Mouse (Mus musculus): ENCODE measurements around the gene Trp63. TPM values are rescaled to one million over a fixed set of nuclear protein-coding genes. Genes with fewer than 3 reads are reported as not detected.

Gene Trp63
- total and polyA plus RNA-seq, 3 experiments: not detected

DNA sequence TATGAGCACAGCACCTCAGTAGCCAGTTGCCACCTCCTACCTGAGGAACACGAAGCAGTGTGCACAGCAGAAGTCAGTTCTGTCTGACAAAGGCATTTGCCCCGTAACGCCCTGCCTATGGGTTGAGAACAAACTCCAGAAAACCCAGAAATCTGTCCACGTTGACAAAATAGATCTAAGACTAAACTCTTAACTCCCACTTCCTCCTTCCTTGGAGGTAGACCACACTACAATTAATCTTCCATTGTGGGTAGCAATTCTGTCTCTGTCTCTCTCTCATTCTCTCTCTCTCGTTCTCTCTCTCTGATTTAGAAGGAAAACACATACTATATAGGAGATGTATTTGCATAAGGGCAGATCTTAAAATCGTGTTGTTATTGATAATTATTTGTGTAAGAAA lies 159.4 kb downstream of the Trp63 start:
- no peak overlapping the region for H3K9ac ChIP-seq (ENCODE audit: control insufficient read depth, low read depth, low read length, poor library complexity, severe bottlenecking)
- DNase-seq (ENCODE audit: low read depth, low spot score): no peak
- H3K79me2 ChIP-seq (ENCODE audit: control insufficient read depth, insufficient read depth, low read length, poor library complexity): no peaks in the 10 kb centered on the region
- no peaks in the 10 kb centered on the region for H3K9me3 ChIP-seq (replicated peaks; ENCODE audit: insufficient read depth, low read length)
- H3K36me3 ChIP-seq (ENCODE audit: control insufficient read depth in 1 of 2, insufficient read depth in 2 of 2, low read length in 2 of 2): no peaks in the 10 kb centered on the region
- H3K4me3 ChIP-seq (ENCODE audit: control insufficient read depth in 1 of 2, insufficient read depth in 1 of 2, low read depth in 2 of 2, low read length in 2 of 2): no peak overlapping the region
- no peaks in the 10 kb centered on the region for H3K4me1 ChIP-seq (ENCODE audit: control insufficient read depth in 1 of 2, insufficient read depth in 2 of 2, low read length in 2 of 2)
- no peak for TF ChIP-seq POLR2AphosphoS5 (IDR thresholded peaks at IDR 0.05; ENCODE audit: borderline replicate concordance, low read depth, low read length)
- no peak for TF ChIP-seq SIN3A (IDR thresholded peaks at IDR 0.05; ENCODE audit: low read length)
- no peak for TF ChIP-seq POLR2AphosphoS2 (IDR thresholded peaks at IDR 0.05; ENCODE audit: low read length)
- TF ChIP-seq EP300 (IDR thresholded peaks at IDR 0.05; ENCODE audit: low read depth in 1 of 2, low read length in 2 of 2): no peak
- no peak for TF ChIP-seq TBP (IDR thresholded peaks at IDR 0.05; ENCODE audit: low read depth, low read length)
- TF ChIP-seq UBTF (IDR thresholded peaks at IDR 0.05; ENCODE audit: borderline replicate concordance, insufficient read depth, low read depth, low read length): no peak
- TF ChIP-seq MYC (IDR thresholded peaks at IDR 0.05; ENCODE audit: low read depth, low read length): no peak
- no peak for TF ChIP-seq GABPA (IDR thresholded peaks at IDR 0.05; ENCODE audit: low read depth, low read length)
- TF ChIP-seq MAFK (IDR thresholded peaks at IDR 0.05; ENCODE audit: borderline replicate concordance, low read depth, low read length): no peak
- no peak for TF ChIP-seq NRF1 (IDR thresholded peaks at IDR 0.05; ENCODE audit: insufficient read depth, low read depth, low read length, poor library complexity, severe bottlenecking)
- TF ChIP-seq MAZ (IDR thresholded peaks at IDR 0.05; ENCODE audit: low read depth, low read length): no peak
- TF ChIP-seq GATA1 (IDR thresholded peaks at IDR 0.05; ENCODE audit: low read depth, low read length): no peak
- H3K27ac ChIP-seq (ENCODE audit: control insufficient read depth, low read depth, low read length): no peak overlapping the region
- no peaks in the 10 kb centered on the region for H3K27me3 ChIP-seq (ENCODE audit: control insufficient read depth in 1 of 2, insufficient read depth in 2 of 2, low read length in 2 of 2)

DNA sequence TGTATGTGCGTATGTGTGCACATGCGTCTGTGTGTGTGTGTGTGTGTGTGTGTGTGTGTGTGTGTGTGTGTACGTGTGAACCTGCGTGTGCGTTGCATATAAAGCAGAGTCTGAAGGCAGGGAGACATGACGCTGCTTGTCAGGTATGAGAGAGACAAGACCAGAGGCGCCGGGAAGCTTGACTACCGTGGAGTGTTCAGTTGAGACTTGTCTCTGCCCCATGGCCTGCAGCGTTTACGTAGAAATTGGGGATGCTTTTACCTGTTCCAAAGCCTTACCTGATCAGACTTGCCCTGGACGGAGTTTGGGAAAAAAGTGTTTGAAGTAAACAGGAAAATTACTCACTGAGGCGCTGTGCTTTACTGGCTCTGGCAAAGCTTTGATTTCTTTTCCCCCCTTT lies 160.1 kb downstream of the Trp63 start:
- H3K9me3 ChIP-seq (replicated peaks; ENCODE audit: insufficient read depth, low read length): no peaks in the 10 kb centered on the region
- H3K79me2 ChIP-seq (ENCODE audit: control insufficient read depth, insufficient read depth, low read length, poor library complexity): no peaks in the 10 kb centered on the region
- no peaks in the 10 kb centered on the region for H3K36me3 ChIP-seq (ENCODE audit: control insufficient read depth in 1 of 2, insufficient read depth in 2 of 2, low read length in 2 of 2)
- H3K27ac ChIP-seq (ENCODE audit: control insufficient read depth, low read depth, low read length): no peak overlapping the region
- no peaks in the 10 kb centered on the region for H3K27me3 ChIP-seq (ENCODE audit: control insufficient read depth in 1 of 2, insufficient read depth in 2 of 2, low read length in 2 of 2)
- no peak for DNase-seq (ENCODE audit: low read depth, low spot score)
- H3K4me3 ChIP-seq (ENCODE audit: control insufficient read depth in 1 of 2, insufficient read depth in 1 of 2, low read depth in 2 of 2, low read length in 2 of 2): no peak overlapping the region
- H3K4me1 ChIP-seq (ENCODE audit: control insufficient read depth in 1 of 2, insufficient read depth in 2 of 2, low read length in 2 of 2): no peaks in the 10 kb centered on the region
- H3K9ac ChIP-seq (ENCODE audit: control insufficient read depth, low read depth, low read length, poor library complexity, severe bottlenecking): no peak overlapping the region
- TF ChIP-seq GATA1 (IDR thresholded peaks at IDR 0.05; ENCODE audit: low read depth, low read length) (no peak), RAD21 (IDR thresholded peaks at IDR 0.05; ENCODE audit: low read depth, low read length) (no peak)

GRCm38 (mm10) chr16:25846611-25847010 lies 163.0 kb downstream of the Trp63 start:
- Histone ChIP-seq H3K4me1 (ENCODE audit: control insufficient read depth in 1 of 2, insufficient read depth in 2 of 2, low read length in 2 of 2) (no peaks in the 10 kb centered on the region), H3K27me3 (ENCODE audit: control insufficient read depth in 1 of 2, insufficient read depth in 2 of 2, low read length in 2 of 2) (no peaks in the 10 kb centered on the region), H3K79me2 (ENCODE audit: control insufficient read depth, insufficient read depth, low read length, poor library complexity) (no peaks in the 10 kb centered on the region), H3K27ac (ENCODE audit: control insufficient read depth, low read depth, low read length) (no peak overlapping the region), H3K9ac (ENCODE audit: control insufficient read depth, low read depth, low read length, poor library complexity, severe bottlenecking) (no peak overlapping the region), H3K36me3 (ENCODE audit: control insufficient read depth in 1 of 2, insufficient read depth in 2 of 2, low read length in 2 of 2) (no peaks in the 10 kb centered on the region), H3K9me3 (replicated peaks; ENCODE audit: insufficient read depth, low read length) (no peaks in the 10 kb centered on the region), H3K4me3 (ENCODE audit: control insufficient read depth in 1 of 2, insufficient read depth in 1 of 2, low read depth in 2 of 2, low read length in 2 of 2) (no peak overlapping the region)
- no peak for DNase-seq (ENCODE audit: low read depth, low spot score)
- TF ChIP-seq POLR2AphosphoS5 (IDR thresholded peaks at IDR 0.05; ENCODE audit: borderline replicate concordance, low read depth, low read length): no peak
- no peak for TF ChIP-seq TBP (IDR thresholded peaks at IDR 0.05; ENCODE audit: low read depth, low read length)
- no peak for TF ChIP-seq CHD2 (IDR thresholded peaks at IDR 0.05; ENCODE audit: low read length)
- TF ChIP-seq GABPA (IDR thresholded peaks at IDR 0.05; ENCODE audit: low read depth, low read length): no peak
- no peak for TF ChIP-seq ETS1 (IDR thresholded peaks at IDR 0.05; ENCODE audit: low read depth, low read length)
- no peak for TF ChIP-seq POLR2A (IDR thresholded peaks at IDR 0.05; ENCODE audit: control insufficient read depth in 1 of 2, insufficient read depth in 1 of 2, low read depth in 1 of 2, low read length in 2 of 2, poor library complexity in 1 of 2)
- TF ChIP-seq CTCF (IDR thresholded peaks at IDR 0.05 in 2 of 3, conservative IDR thresholded peaks at IDR 0.05 in 1 of 3; ENCODE audit: control insufficient read depth in 1 of 3, insufficient read depth in 1 of 3, low read depth in 2 of 3, low read length in 3 of 3, poor library complexity in 1 of 3, severe bottlenecking in 1 of 3): no peak
- TF ChIP-seq MAFK (IDR thresholded peaks at IDR 0.05; ENCODE audit: borderline replicate concordance, low read depth, low read length): no peak
- TF ChIP-seq EP300 (IDR thresholded peaks at IDR 0.05; ENCODE audit: low read depth in 1 of 2, low read length in 2 of 2): no peak
- no peak for TF ChIP-seq MXI1 (IDR thresholded peaks at IDR 0.05; ENCODE audit: low read depth, low read length)
- no peak for TF ChIP-seq KAT2A (conservative IDR thresholded peaks at IDR 0.05; ENCODE audit: low read depth, low read length)
- no peak for TF ChIP-seq MYB (IDR thresholded peaks at IDR 0.05; ENCODE audit: low read depth, low read length)
- no peak for TF ChIP-seq JUND (IDR thresholded peaks at IDR 0.05; ENCODE audit: low read depth, low read length)
